Mouse (Mus musculus) NIH3T3 (cell line): ENCODE measurements at regions not wholly inside any gene's neighbourhood (a gene's known extent, or its start where the extent isn't known, plus 50 kb on each side); places are given as distances from the start of the nearest gene placed in this dataset.
A peak's percentile ranks its signal among the peaks of the same experiment; 100 is the strongest.

Experiments
- DNase-seq: peaks from one replicate; pipeline ENCODE4 v3.0.0-alpha.2; 2012; ENCODE audit warnings: low read depth

GRCm38 (mm10) chr4:56264626-56265025 lies 475.2 kb upstream of the Gm26657 start:
- no peak for DNase-seq

GRCm38 (mm10) chr4:56263822-56264221 lies 476.0 kb upstream of the Gm26657 start:
- DNase-seq: no peak

GRCm38 (mm10) chr4:56262589-56262988 lies 477.3 kb upstream of the Gm26657 start:
- DNase-seq: no peak

- DNase-seq: no peak
Observed at GRCm38 (mm10) chr4:56261992-56262391, 477.9 kb upstream of the Gm26657 start.

- DNase-seq: no peak
Observed at GRCm38 (mm10) chr4:56252375-56252774, 487.5 kb upstream of the Gm26657 start.

GRCm38 (mm10) chr4:56251766-56252165 lies 488.1 kb upstream of the Gm26657 start:
- no peak for DNase-seq

- DNase-seq: peak; percentile 53
Observed at GRCm38 (mm10) chr4:56250611-56251010, 489.3 kb upstream of the Gm26657 start.

GRCm38 (mm10) chr4:56243863-56244262 lies 496.0 kb upstream of the Gm26657 start:
- peak; percentile 25 for DNase-seq

GRCm38 (mm10) chr4:56238496-56239488 lies 501.1 kb upstream of the Gm26657 start:
- DNase-seq: peak; percentile 32

GRCm38 (mm10) chr4:56231414-56231813 lies 508.5 kb upstream of the Gm26657 start:
- DNase-seq: peak; percentile 34

- no peak for DNase-seq
Observed at GRCm38 (mm10) chr4:56230451-56230850, 509.4 kb upstream of the Gm26657 start.

GRCm38 (mm10) chr4:56226493-56226892 lies 513.4 kb upstream of the Gm26657 start:
- DNase-seq: peak; percentile 52

GRCm38 (mm10) chr4:56224542-56224941 lies 515.3 kb upstream of the Gm26657 start:
- DNase-seq: peak; percentile 62

- DNase-seq: peak; percentile 91
Observed at GRCm38 (mm10) chr4:56222023-56222776, 517.7 kb upstream of the Gm26657 start.

- DNase-seq: no peak
Observed at GRCm38 (mm10) chr4:56220531-56220930, 519.3 kb upstream of the Gm26657 start.

GRCm38 (mm10) chr4:56209499-56209898 lies 530.4 kb upstream of the Gm26657 start:
- no peak for DNase-seq

GRCm38 (mm10) chr4:56207726-56208125 lies 532.1 kb upstream of the Gm26657 start:
- DNase-seq: peak; percentile 49

GRCm38 (mm10) chr4:56205069-56205468 lies 534.8 kb upstream of the Gm26657 start:
- no peak for DNase-seq

GRCm38 (mm10) chr4:56193365-56193764 lies 546.5 kb upstream of the Gm26657 start:
- DNase-seq: no peak

GRCm38 (mm10) chr4:56192516-56192915 lies 547.4 kb upstream of the Gm26657 start:
- DNase-seq: no peak

GRCm38 (mm10) chr4:56179566-56179965 lies 560.3 kb upstream of the Gm26657 start:
- DNase-seq: no peak

- DNase-seq: peak; percentile 81
Observed at GRCm38 (mm10) chr4:56178844-56179481, 560.9 kb upstream of the Gm26657 start.
